Mouse (Mus musculus) skeletal muscle tissue, postnatal 0 days (tissue): ENCODE measurements around the gene Ttpal. TPM values are rescaled to one million over a fixed set of nuclear protein-coding genes. Genes with fewer than 3 reads are reported as not detected.

Source experiments
- polyA plus RNA-seq: library from polyadenylated mRNA; unstranded; fragments of >200 nt; fragmentation: Nextera tagmentation; extraction: Ambion mirVana; gene quantifications from 2 replicates; pipeline ENCODE4 v1.2.1, GENCODE M21; 2015

Gene Ttpal
- polyA plus RNA-seq, result 8.5 and 8.9 TPM in 2 replicates

DNA sequence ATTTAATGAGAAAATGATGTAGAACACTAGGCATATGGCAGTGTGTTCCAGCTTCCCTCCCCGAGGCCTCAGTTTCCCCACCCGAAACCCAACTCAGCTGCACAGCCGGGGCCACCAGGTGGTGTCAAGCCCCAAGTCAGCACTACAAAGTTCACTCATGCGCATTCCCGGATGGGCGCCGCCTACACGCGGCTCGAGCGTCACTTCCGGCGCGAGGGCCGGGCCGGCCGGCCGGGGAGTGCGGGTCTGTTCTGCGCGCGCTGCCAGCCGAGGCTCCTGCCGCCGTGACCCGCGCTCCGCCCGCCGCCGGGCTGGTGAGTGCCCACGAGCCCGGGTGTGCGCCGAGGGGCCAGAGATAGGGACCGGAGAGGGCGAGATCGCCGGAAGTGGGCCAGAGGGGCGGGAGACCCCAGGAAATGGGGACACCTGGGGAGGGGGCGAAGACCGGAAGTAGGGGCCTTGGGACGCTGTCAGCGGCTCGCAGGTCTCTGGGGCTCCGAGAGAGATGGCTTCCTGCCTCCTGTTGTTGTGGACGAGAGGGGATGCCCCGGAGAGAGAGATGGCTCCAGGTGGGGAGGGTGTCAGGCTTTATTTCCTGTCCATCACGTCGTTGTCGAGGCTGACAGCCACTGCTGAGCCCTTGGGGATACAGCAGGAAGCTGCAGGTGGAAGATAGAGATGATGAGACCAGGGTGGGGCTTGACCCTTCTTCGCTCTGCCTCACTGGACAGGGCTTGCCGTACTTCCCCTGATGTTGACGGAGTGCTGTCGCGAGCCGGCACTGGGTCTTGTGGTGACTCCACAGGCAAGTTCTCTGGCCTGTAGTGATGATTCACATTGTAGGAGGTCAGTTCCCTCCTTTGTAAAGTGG lies at the start of gene Ttpal:
Gene Ttpal, plus strand, starts transcription at position 214 of the 871 bp plus-strand sequence.

DNA sequence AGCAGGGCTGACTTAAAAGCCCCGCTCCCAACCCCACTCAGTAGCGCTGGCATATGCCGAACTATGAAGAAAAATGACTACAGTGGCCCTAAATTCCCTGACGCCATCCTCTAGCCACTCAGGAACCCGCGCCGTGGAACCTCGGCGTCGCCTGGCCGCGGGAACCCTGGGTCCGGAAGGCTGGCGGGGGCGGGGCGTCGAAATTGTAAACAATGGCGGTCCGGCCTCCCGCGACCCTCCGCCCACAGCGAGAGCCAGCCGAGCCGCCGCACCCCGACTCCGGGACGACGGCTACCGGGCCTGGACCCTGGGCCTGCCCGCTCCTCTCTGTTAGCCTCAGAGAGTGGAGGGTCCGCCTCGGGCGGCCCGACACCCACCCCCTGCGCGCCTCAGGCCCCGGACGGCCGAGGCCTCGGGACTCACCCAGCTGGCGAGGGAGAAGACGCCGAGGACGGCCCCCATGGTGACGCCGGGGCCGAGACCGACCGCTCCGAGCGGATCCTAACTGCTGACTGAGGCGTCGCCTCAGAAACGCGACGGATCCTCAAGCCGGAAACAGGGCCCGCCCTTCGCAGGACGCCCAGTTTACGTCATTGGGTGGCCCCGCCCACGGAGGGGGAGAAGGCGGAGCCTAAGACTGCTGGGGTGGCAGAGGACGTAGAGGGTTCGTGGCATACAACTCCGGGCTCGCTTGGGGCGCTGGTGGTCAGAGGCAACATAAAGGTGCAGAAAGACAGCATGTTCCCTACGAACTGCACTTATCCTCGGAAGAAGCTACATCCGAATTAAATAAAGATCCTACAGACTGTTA lies 42.7 kb downstream of the Ttpal start, which contains the start of gene Serinc3:
Gene Serinc3, minus strand, starts transcription at position 557 of the 811 bp plus-strand sequence.

DNA sequence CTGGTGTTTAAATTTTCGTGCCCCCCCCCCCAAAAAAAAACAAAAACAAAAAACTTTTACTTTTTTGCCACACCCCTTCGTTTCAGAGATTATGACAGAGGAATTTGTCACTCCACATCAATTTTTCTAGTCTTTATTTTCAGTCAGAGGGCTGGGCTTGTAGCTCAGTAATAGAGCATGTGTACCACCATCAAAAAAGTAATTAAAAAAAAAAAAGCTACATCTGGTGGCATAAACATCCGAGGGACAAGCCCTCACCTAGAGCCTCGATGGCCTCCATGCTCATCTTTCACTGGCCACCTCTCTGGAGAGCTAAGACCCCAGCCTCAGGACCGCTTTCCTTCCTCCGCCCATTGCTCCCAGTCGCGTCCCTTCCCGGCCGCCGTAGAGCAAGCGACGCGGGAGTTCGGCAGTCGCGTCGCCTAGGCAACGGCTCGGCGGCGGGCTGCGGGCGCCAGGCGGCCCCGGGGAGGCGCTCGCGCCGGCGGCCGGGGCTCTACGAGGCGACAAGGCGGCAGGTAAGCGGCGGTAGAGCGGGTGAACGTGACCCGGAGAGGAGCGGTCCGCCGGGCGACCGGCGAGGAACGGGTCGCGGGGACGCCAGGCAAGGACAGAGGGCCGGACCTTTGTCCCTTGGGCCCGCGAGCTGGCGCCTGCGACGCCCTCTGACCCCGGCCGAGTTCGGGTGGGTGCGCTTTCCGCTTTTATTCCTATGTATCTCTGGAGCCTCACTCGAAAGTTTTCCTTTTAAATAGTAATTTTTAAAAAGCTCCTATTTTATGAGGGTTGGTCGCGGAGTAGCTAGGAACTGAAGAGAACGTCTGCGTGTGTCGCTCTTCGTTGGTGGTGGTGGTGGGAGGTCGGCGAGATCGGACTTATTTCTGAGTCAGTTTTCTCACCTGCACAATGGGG lies 56.1 kb downstream of the Ttpal start, which contains the start of gene Pkig:
Gene Pkig, plus strand, starts transcription at position 412 of the 912 bp plus-strand sequence.

Other genes with a start within 250 kb of the Ttpal start
- 35.7 and 36.6 TPM in 2 replicates for gene Jph2, start 204.3 kb upstream of the Ttpal start, polyA plus RNA-seq
- gene Oser1, start 177.6 kb upstream of the Ttpal start, polyA plus RNA-seq, result 57.6 and 58.1 TPM in 2 replicates
- 0.10 and 0.16 TPM in 2 replicates for gene Gdap1l1, start 163.8 kb upstream of the Ttpal start, polyA plus RNA-seq
- gene Fitm2, start 129.7 kb upstream of the Ttpal start, polyA plus RNA-seq, result 23.3 and 27.1 TPM in 2 replicates
- gene R3hdml, start 110.0 kb upstream of the Ttpal start, polyA plus RNA-seq, result 0.35 TPM in 1 of 2 replicates, not detected in the other
- gene Hnf4a, start 95.5 kb upstream of the Ttpal start, polyA plus RNA-seq, result not detected in 2 replicates
- gene Serinc3, start 42.8 kb downstream of the Ttpal start, polyA plus RNA-seq, result 37.8 and 39.1 TPM in 2 replicates
- 255 and 269 TPM in 2 replicates for gene Pkig, start 56.1 kb downstream of the Ttpal start, polyA plus RNA-seq
- 2.5 and 4.4 TPM in 2 replicates for gene Ada, start 147.9 kb downstream of the Ttpal start, polyA plus RNA-seq
- 0.82 and 1.2 TPM in 2 replicates for gene Ccn5, start 218.5 kb downstream of the Ttpal start, polyA plus RNA-seq